Mouse (Mus musculus) cerebellum, adult 2 months (tissue): ENCODE data around the gene Samd14.

Source experiments
- CTCF ChIP-seq: fragments of 200-500 bp; IDR thresholded peaks from 2 replicates; pipeline ENCODE4 v1.5.1; 2011; ENCODE audit warnings: low read depth, mild to moderate bottlenecking, control low read depth, low read length, moderate library complexity, borderline replicate concordance; ENCODE audit not compliant: insufficient read depth
- POLR2A ChIP-seq: fragments of 200-500 bp; IDR thresholded peaks from 2 replicates; pipeline ENCODE4 v1.6.1; 2011; ENCODE audit warnings: low read length, control low read depth, borderline replicate concordance; ENCODE audit not compliant: insufficient read depth

DNA sequence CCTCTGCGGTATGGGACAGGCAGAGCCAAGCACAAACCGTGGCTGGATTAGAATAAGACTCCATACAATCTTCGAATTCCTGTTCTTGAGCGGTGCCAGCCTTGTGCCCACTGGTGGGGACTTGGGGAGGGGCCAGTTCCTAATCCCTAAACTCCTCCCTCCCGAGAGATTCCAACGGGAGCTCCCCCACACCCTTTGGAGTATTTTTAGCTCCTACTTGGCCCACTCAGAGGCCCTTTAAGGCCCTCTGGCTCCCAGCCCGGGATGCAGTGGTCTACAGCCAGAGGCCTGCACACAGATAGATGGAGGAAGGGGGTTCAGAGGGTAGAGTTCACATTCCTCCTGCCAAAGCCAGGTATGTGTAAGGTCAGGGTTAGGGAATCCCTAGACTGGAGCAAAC, 61.6 kb downstream of the Samd14 start:
- no peak for TF ChIP-seq CTCF
- no peak for TF ChIP-seq POLR2A
